Mouse (Mus musculus): ENCODE data around the gene Sik1. TPM values are rescaled to one million over a fixed set of nuclear protein-coding genes. Genes with fewer than 3 reads are reported as not detected.

Sik1 gene
- polyA plus RNA-seq, 1 experiment from 2014 or later = 37.1 TPM

- DNase-seq (ENCODE audit: low read depth, low spot score) = no peak
- in situ Hi-C loops (cut with MboI; ENCODE audit: low pct_unique_long_range_greater_than_20kb) = no loop called here
- ChIA-PET POLR2A (no interaction called here), CTCF (interaction anchor here (0.7 to 1.9 kb wide), 4 partner anchors 14 to 142 kb away, joined by 3 to 5 read pairs (median 3); no protein-coding TSS in a partner anchor)
- no peaks in the 10 kb centered on the region for H3K27me3 ChIP-seq
- ATAC-seq = no peak
- no peak for TF ChIP-seq CTCF (IDR thresholded peaks at IDR 0.05)
Measured at GRCm38 (mm10) chr17:31876775-31877174, 21.2 kb upstream of the Sik1 start.

- POLR2A ChIA-PET = no interaction called here
- in situ Hi-C loops (cut with MboI; ENCODE audit: low pct_unique_long_range_greater_than_20kb) = no loop called here
Measured at GRCm38 (mm10) chr17:31875326-31875930, 19.8 kb upstream of the Sik1 start.

GRCm38 (mm10) chr17:31874691-31875090 lies 19.1 kb upstream of the Sik1 start:
- ChIA-PET POLR2A (no interaction called here), CTCF (interaction anchor here (1.1 to 1.3 kb wide), 3 partner anchors 12 to 154 kb away, joined by 3 to 4 read pairs (median 3); no protein-coding TSS in a partner anchor)
- in situ Hi-C loops (cut with MboI; ENCODE audit: low pct_unique_long_range_greater_than_20kb) = no loop called here
- no peak for ATAC-seq
- TF ChIP-seq CTCF (IDR thresholded peaks at IDR 0.05) = no peak
- no peaks in the 10 kb centered on the region for H3K27me3 ChIP-seq
- DNase-seq (ENCODE audit: low read depth, low spot score) = no peak

More at GRCm38 (mm10) chr17:31875326-31875930, 19.8 kb upstream of the Sik1 start:
- CTCF ChIA-PET = interaction anchor here (1.1 to 1.9 kb wide), 4 partner anchors 13 to 154 kb away, joined by 3 to 5 read pairs (median 3); no protein-coding TSS in a partner anchor
- ATAC-seq = no peak
- DNase-seq (ENCODE audit: low read depth, low spot score) = no peak
- H3K27me3 ChIP-seq = no peaks in the 10 kb centered on the region
- TF ChIP-seq CTCF (IDR thresholded peaks at IDR 0.05) = no peak

GRCm38 (mm10) chr17:31873973-31874372 lies 18.4 kb upstream of the Sik1 start:
- DNase-seq (ENCODE audit: low read depth, low spot score) (no peak), ATAC-seq (peak; percentile 78)

GRCm38 (mm10) chr17:31873185-31873870 lies 17.7 kb upstream of the Sik1 start:
- ATAC-seq (no peak), DNase-seq (ENCODE audit: low read depth, low spot score) (no peak)
- CTCF ChIA-PET = interaction anchor here (2.4 to 2.9 kb wide), 2 partner anchors 10 to 13 kb away, joined by 11 to 16 read pairs; no protein-coding TSS in a partner anchor
- POLR2A ChIA-PET = no interaction called here
- TF ChIP-seq CTCF (IDR thresholded peaks at IDR 0.05) = no peak
- in situ Hi-C loops (cut with MboI; ENCODE audit: low pct_unique_long_range_greater_than_20kb) = no loop called here
- H3K27me3 ChIP-seq = no peaks in the 10 kb centered on the region

More at GRCm38 (mm10) chr17:31873973-31874372, 18.4 kb upstream of the Sik1 start:
- H3K27me3 ChIP-seq = no peaks in the 10 kb centered on the region
- in situ Hi-C loops (cut with MboI; ENCODE audit: low pct_unique_long_range_greater_than_20kb) = no loop called here
- TF ChIP-seq CTCF (IDR thresholded peaks at IDR 0.05) = no peak
- ChIA-PET POLR2A (no interaction called here), CTCF (interaction anchor here (1.3 kb wide), 1 partner anchor 12 kb away, joined by 4 read pairs; no protein-coding TSS in a partner anchor)

GRCm38 (mm10) chr17:31872826-31873165 lies 17.2 kb upstream of the Sik1 start:
- ATAC-seq = no peak
- in situ Hi-C loops (cut with MboI; ENCODE audit: low pct_unique_long_range_greater_than_20kb) = no loop called here
- H3K27me3 ChIP-seq = no peaks in the 10 kb centered on the region
- no peak for TF ChIP-seq CTCF (IDR thresholded peaks at IDR 0.05)
- ChIA-PET POLR2A (no interaction called here), CTCF (interaction anchor here (2.4 to 2.9 kb wide), 2 partner anchors 10 to 12 kb away, joined by 11 to 16 read pairs; no protein-coding TSS in a partner anchor)
- no peak for DNase-seq (ENCODE audit: low read depth, low spot score)

- ChIA-PET POLR2A (interaction anchor here (0.6 to 0.9 kb wide), 2 partner anchors 10 to 19 kb away, joined by 4 read pairs; no protein-coding TSS in a partner anchor), CTCF (interaction anchor here (2.4 to 2.9 kb wide), 2 partner anchors 9 to 12 kb away, joined by 11 to 16 read pairs; no protein-coding TSS in a partner anchor)
- H3K27me3 ChIP-seq = no peaks in the 10 kb centered on the region
- TF ChIP-seq CTCF (IDR thresholded peaks at IDR 0.05) = no peak
- no peak for ATAC-seq
- in situ Hi-C loops (cut with MboI; ENCODE audit: low pct_unique_long_range_greater_than_20kb) = no loop called here
- DNase-seq (ENCODE audit: low read depth, low spot score) = no peak
Measured at GRCm38 (mm10) chr17:31871968-31872825, 16.6 kb upstream of the Sik1 start.

GRCm38 (mm10) chr17:31870931-31871421 lies 15.4 kb upstream of the Sik1 start:
- ChIA-PET POLR2A (interaction anchor here (0.5 to 0.9 kb wide), 2 partner anchors 9 to 12 kb away, joined by 3 to 4 read pairs; no protein-coding TSS in a partner anchor), CTCF (interaction anchor here (2.4 to 2.9 kb wide), 2 partner anchors 8 to 11 kb away, joined by 11 to 16 read pairs; no protein-coding TSS in a partner anchor)
- TF ChIP-seq CTCF (IDR thresholded peaks at IDR 0.05) = no peak
- in situ Hi-C loops (cut with MboI; ENCODE audit: low pct_unique_long_range_greater_than_20kb) = no loop called here
- H3K27me3 ChIP-seq = no peaks in the 10 kb centered on the region
- no peak for ATAC-seq
- no peak for DNase-seq (ENCODE audit: low read depth, low spot score)

- DNase-seq (ENCODE audit: low read depth, low spot score) = no peak
Measured at GRCm38 (mm10) chr17:31870446-31870845, 14.8 kb upstream of the Sik1 start.

GRCm38 (mm10) chr17:31868076-31868475 lies 12.5 kb upstream of the Sik1 start:
- ATAC-seq = no peak
- CTCF ChIA-PET = interaction anchor here (1.2 kb wide), 1 partner anchor 11 kb away, joined by 3 read pairs; no protein-coding TSS in a partner anchor
- no peak for TF ChIP-seq CTCF (IDR thresholded peaks at IDR 0.05)
- in situ Hi-C loops (cut with MboI; ENCODE audit: low pct_unique_long_range_greater_than_20kb) = no loop called here
- DNase-seq (ENCODE audit: low read depth, low spot score) = no peak
- POLR2A ChIA-PET = no interaction called here
- no peaks in the 10 kb centered on the region for H3K27me3 ChIP-seq

More at GRCm38 (mm10) chr17:31870446-31870845, 14.8 kb upstream of the Sik1 start:
- POLR2A ChIA-PET = interaction anchor here (0.5 kb wide), 1 partner anchor 11 kb away, joined by 3 read pairs; no protein-coding TSS in a partner anchor
- H3K27me3 ChIP-seq = no peaks in the 10 kb centered on the region
- CTCF ChIA-PET = interaction anchor here (2.9 kb wide), 1 partner anchor 10 kb away, joined by 16 read pairs; no protein-coding TSS in a partner anchor
- TF ChIP-seq CTCF (IDR thresholded peaks at IDR 0.05) = no peak
- ATAC-seq = no peak
- in situ Hi-C loops (cut with MboI; ENCODE audit: low pct_unique_long_range_greater_than_20kb) = no loop called here
